Mouse (Mus musculus): Measurements from ENCODE around the gene Eif2ak1.

The Eif2ak1 gene

GRCm38 (mm10) chr5:143897635-143898330, 80.2 kb downstream of the Eif2ak1 start, which contains the start of gene Ankrd61:
TSS of gene Ankrd61 (minus strand) at chr5:143897685.
- no peak for DNase-seq (ENCODE audit: low read depth, low spot score)

- no peak for DNase-seq (ENCODE audit: low read depth, low spot score)
Measured at GRCm38 (mm10) chr5:143902111-143902510, 84.5 kb downstream of the Eif2ak1 start.

GRCm38 (mm10) chr5:143903813-143904212, 86.2 kb downstream of the Eif2ak1 start:
- DNase-seq (ENCODE audit: low read depth, low spot score) = no peak

- no peak for DNase-seq (ENCODE audit: low read depth, low spot score)
Measured at GRCm38 (mm10) chr5:143906429-143906828, 88.8 kb downstream of the Eif2ak1 start.

GRCm38 (mm10) chr5:143908926-143909325, 91.3 kb downstream of the Eif2ak1 start:
- no peak for DNase-seq (ENCODE audit: low read depth, low spot score)

DNA sequence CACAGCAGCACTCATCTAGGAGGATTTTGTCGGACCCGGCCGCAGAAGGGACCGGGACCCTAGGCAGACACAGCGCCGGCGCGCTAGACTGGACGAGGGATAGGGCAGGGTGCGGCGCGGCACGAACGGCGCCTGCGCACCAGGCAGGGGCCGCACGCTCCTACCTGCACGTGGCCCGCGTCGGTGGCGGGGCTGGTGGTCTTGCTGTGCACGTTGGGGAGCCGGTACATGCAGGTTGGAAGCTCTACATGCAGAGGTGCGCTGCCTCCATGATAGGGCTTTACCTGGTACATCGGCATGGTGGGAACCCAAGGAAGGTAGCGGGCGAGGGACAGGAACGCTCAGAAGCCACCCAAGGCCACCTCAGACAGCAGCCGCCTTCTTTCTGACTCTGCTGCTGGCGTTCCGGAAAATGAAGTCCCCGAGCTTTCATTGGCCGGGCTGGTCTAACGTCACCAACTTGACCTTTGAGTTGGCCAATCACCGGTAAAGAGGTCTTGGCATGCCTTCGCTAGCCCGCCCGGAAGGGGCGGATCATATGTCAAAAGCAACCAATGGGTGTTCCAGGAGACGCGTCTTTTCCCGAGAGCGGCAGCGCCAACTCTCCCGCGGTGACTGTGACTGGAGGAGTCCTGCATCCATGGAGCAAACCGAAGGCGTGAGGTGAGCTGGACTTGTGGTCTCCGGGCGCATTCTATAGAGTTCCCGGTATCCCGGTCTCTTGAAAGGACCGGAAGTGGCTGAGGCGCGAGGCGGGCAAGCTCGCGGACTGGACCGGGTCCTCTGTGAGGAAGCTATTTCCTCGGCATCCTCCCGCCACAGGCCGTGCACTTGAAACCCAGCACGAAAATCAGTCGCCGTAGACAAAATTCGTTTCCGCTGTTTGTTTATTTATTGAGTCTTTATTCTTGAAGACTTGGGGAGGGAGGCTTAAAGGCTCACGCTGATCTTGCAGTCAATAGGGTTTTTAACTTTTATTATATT, 92.1 kb downstream of the Eif2ak1 start, which contains the start of the genes Aimp2 and Pms2:
Aimp2 (minus strand) TSS at position 431 of the 984 bp plus-strand sequence.
Pms2 (plus strand) TSS at position 548 of the 984 bp plus-strand sequence.
- DNase-seq (ENCODE audit: low read depth, low spot score) = peak; percentile 95

DNA sequence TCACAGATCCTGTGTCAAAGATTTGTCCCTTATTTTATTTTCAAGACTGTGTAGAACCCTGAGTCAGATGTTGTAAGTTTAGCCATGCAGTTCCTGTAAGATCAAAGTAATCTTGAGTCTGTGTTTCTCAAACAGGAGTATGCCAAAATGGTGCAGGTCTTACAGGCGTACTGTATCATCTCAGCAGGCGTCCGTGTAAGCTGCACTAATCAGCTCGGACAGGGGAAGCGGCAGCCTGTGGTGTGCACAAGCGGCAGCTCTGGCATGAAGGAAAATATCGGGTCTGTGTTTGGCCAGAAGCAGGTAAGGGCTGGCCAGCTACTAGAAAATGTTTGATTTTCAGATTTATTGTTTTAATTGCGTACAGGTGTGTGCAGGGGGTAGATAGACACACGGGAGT, 98.6 kb downstream of the Eif2ak1 start:
- DNase-seq (ENCODE audit: low read depth, low spot score) = no peak

GRCm38 (mm10) chr5:143917418-143917817, 99.8 kb downstream of the Eif2ak1 start:
- no peak for DNase-seq (ENCODE audit: low read depth, low spot score)

DNA sequence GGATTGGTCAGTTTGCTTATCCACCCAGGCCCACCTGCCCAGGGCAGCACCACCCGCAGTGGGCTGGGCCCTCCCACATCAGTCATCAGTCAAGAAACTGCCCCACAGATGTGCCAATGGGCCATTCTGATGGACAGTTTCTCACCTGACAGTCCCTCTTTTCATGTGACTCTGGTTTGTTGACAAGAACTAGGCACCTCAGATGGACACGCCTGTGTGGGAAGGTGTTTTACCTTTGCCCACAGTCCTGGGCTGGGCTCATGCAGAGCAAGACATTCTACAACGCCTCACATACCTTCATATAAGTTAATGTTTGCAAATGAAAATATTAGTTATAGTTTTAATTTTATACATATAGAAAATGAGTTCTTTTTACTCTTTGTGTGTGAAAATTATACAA, 100.5 kb downstream of the Eif2ak1 start:
- no peak for DNase-seq (ENCODE audit: low read depth, low spot score)

- DNase-seq (ENCODE audit: low read depth, low spot score) = no peak
Measured at GRCm38 (mm10) chr5:143924781-143925452, 107.3 kb downstream of the Eif2ak1 start.

DNA sequence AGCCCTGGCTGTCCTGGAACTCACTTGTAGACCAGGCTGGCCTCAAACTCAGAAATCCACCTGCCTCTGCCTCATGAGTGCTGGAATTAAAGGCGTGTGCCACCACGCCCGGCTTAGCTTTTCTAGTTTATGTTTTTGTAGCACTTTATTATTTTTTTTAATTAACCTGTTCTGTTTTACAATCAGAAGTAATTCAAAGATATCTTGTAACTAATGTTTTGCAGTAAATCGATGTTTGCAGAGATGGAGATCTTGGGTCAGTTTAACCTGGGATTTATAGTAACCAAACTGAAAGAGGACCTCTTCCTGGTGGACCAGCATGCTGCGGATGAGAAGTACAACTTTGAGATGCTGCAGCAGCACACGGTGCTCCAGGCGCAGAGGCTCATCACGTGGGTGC, 110.3 kb downstream of the Eif2ak1 start, which contains the start of gene Gm42421:
Gm42421 (plus strand) TSS at position 301 of the 400 bp plus-strand sequence.
- DNase-seq (ENCODE audit: low read depth, low spot score) = no peak

DNA sequence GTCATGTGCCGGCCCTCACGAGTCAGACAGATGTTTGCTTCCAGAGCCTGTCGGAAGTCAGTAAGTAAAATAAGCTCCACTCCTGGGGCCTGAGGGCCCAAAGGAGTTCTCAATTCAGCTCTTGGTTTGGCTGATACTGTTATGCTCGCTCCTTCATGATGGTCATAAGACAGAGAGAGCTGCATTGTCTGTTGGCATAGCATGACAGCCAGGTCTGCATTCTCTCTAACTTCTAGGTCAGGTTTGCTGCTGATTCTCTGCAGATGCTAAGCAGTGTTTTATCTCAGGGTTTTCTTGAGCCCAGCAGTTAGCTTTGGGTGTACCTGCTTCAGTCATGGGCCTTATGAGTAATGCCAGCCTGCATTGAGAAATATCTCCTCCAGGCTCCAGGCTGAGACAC, 111.7 kb downstream of the Eif2ak1 start:
- no peak for DNase-seq (ENCODE audit: low read depth, low spot score)

GRCm38 (mm10) chr5:143930656-143931055, 113.1 kb downstream of the Eif2ak1 start:
- DNase-seq (ENCODE audit: low read depth, low spot score) = no peak

DNA sequence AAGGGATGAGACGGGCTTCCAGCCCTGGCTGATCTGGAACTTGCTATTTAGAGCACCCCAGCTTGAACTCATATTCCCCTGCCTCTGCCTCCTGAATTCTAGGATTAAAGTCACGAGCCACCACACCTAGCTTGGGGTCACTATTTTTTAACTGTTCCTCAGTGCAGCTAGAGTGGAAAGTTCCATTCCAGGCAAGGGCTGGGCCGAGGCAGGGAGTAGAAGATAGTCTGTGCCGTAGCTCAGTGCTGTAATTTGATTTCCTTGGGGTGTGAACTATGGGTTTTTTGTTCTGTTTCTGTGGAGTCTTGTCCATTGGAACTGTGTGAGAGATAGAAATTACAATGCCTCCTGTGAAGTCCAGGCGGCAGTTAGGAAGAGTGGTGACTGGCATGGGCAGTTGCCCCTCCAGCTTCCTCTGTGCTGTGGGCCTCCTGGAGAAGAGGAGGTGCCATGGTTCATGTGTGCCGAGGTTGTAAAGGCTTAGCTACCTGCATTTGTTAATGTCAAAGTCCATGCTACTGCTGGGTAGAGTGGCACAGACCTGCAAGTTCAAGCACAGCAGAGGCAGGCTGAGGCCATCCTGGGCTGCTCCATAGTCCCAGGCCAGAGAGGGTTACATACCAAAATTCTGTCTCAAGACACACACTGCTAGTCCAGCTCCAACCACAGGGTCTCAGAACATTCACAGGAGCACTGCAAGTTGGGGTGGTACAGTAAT, 114.4 kb downstream of the Eif2ak1 start:
- DNase-seq (ENCODE audit: low read depth, low spot score) = no peak

DNA sequence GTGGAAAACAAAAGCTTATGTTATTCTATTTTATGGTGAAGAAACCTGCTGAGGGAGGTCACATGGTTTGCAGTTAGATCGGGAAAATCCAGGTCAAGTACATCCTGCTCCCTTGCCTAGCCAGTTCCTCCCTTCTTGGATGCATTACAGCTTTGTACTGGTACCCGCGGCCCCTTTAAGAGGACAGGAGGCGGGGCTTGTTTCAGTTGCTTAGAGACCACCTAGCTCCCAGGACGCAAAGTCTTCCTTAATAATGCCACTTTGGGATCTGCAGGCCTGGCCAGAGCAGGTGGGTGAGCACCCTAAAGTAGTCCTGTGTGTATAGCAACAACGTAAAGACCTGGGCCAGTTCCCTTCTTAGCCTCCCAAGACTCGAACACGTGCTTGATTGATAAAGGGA, 115.2 kb downstream of the Eif2ak1 start, which contains the start of gene Rsph10b:
Rsph10b (plus strand) TSS at position 205 of the 400 bp plus-strand sequence.
- no peak for DNase-seq (ENCODE audit: low read depth, low spot score)

- no peak for DNase-seq (ENCODE audit: low read depth, low spot score)
Measured at GRCm38 (mm10) chr5:143933414-143933813, 115.8 kb downstream of the Eif2ak1 start.

GRCm38 (mm10) chr5:143933875-143934274, 116.3 kb downstream of the Eif2ak1 start:
- DNase-seq (ENCODE audit: low read depth, low spot score) = no peak

DNA sequence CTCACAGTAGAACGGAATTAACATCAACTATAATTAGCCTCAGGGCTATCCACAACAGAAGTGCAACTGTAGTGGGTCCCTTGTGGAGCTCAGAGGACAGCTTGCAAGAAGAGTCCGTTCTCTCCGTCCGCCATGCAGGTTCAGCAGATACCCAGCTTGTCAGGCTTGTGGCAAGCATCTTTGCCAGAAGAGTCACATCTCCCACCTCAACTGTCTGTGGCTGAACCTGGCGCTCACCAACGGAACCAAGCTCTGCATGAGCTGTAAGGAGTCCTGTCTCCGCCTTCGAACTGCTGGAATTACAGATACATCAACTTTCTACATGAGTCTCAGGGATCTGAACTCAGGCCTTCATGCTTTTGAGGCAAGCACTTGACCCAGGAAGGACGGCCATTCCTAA, 118.6 kb downstream of the Eif2ak1 start:
- no peak for DNase-seq (ENCODE audit: low read depth, low spot score)

DNA sequence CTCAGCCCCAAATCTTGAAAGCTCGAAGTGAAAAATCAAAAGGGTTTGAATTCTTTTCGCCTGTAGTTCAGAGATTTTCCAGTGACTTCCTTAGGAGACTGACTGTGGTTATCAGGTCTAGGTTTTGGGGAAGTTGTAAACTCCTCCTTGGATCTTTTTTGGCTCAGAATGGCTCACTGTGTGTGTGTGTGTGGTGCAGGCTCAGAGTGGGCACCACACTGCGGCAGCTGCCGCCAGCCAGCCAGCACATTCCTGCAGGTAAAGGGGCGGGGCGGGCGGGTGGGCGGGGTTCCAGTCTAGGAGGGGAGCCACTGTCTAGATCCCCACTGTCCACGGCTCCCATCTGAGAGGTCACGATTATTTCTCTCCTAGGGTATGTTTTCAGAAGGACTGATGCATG, 124.0 kb downstream of the Eif2ak1 start:
- DNase-seq (ENCODE audit: low read depth, low spot score) = no peak

GRCm38 (mm10) chr5:143943231-143944125, 125.9 kb downstream of the Eif2ak1 start:
- no peak for DNase-seq (ENCODE audit: low read depth, low spot score)
